Mouse (Mus musculus): ENCODE measurements around the gene Sapcd1.
"Not testable (repeated sequence)": the region's sequence is repeated elsewhere in the genome, so short reads cannot be mapped to it uniquely, and the experiment has no call there.

The Sapcd1 gene

DNA sequence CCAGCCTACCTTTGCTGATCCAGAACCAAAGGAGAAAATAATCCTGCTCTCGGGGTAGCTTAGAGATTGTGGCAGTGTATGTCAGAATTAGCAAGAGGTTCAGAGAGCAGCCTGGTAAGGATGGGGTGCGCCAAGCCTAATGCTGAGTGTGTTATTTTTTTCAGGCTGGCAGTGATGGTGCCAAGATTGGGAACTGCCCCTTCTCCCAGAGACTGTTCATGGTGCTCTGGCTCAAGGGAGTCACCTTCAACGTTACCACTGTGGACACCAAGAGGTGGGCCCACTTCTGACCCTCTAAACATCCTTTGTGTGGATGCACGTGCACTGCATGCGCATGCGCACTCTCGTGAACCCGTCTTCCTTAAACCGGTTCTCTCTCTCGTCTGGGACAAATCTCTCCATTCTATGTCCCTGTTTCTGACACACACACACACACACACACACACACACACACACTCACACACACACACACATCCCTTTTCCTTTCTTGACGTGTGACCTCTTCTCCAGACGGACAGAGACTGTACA, 24.5 kb upstream of the Sapcd1 start:
- no peak for DNase-seq (ENCODE audit: low spot score)

DNA sequence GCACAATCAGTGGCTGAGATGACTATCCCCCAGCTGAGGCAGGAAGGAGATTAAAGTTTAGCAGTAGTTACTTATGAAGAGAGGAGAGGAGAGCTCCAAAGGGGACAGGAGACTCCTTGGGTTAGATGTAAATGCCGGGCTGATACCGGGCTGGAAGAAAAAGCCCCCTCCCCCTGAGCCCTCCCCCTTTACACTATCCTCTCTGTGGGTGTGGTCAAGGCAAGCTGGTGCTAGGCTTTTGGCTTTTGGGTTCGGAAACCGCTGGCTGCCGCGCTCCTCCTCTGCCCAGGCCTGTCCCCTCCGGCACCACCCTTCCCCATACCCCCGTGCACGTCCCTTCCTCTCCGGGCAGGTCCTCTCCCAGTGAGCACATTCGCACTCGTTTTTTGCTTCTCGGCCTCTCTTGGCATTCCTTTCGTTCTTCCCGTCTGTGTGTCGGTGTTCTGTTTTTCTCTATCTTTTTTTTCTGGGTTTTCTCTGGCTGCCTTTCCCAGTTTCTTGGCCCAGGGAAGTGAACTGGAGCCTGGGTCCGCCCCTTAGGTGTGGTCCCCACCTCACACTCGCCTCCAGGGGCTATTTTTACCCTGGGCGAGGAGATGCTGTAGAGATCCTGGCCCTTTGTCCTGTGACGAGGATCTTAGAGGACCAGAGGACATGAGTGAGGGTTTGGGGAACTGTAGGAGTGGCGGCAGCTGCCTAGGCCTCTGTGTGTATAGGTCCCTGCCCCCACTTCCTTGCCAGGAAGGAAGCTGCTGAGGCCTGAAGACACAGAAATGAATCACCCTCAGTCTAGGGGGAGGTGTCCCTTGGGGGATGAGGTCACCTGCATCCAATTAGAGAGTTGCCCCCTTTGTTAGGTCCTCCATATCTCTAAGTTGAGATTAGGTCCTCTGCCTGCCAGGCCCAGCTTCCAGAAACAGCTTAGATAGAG, 23.6 kb upstream of the Sapcd1 start:
- peak; percentile 90 for DNase-seq (ENCODE audit: low spot score)

DNA sequence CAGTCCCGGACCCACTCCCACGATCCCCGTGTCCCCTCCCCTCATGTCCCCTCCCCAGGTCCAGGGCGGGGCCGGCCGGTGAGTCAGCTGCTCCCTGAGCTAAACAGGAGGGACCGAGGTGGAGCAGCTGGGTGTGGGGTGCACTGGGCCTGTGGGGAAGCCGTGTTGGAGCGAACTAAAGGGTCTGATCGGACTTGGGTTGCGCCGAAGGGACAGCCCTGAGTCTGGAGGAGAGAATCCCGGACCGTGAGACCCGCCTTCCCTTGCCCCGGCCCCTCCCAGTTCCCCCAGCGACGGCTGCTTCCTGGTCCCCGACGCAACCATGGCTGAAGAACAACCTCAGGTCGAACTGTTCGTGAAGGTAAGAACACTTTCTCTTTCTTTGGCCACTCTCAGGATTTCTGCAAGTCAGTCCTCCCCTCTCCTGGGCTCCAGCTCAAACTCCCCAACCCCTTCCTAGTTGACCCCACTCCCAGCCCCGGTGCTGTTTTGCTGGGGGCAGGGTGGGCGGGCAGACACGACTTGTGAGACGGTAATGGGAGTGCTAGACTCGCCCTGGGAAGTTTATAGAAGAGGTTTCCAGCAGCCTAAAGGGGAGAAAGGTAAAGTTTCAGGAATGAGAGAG, 22.4 kb upstream of the Sapcd1 start:
- peak; percentile 87 for DNase-seq (ENCODE audit: low spot score)

DNA sequence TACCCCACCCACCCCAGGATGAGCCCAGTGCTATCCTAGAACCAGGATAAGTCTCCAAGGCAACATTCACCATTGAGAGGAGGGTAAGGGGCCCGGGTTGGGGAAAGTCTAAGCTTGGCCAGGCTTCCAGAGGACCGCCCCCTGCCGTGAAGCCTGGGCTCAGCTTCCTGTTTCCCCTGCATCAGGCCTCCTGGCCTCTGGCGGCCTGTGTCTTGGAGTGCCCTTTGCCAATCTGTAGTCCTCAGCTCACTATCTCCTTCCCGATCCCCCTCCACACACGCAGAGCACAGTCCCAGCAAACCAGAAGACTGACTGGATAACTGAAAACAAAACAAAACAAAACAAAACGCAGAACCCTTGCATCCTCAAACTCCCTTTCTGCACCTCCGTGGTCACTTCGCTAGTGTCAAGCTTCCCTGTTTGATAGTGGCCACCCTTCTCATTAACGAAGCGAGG, 21.8 kb upstream of the Sapcd1 start, which contains the start of gene Clic1:
Clic1 (plus strand) TSS at position 406 of the 456 bp plus-strand sequence.
- peak; percentile 70 for DNase-seq (ENCODE audit: low spot score)

DNA sequence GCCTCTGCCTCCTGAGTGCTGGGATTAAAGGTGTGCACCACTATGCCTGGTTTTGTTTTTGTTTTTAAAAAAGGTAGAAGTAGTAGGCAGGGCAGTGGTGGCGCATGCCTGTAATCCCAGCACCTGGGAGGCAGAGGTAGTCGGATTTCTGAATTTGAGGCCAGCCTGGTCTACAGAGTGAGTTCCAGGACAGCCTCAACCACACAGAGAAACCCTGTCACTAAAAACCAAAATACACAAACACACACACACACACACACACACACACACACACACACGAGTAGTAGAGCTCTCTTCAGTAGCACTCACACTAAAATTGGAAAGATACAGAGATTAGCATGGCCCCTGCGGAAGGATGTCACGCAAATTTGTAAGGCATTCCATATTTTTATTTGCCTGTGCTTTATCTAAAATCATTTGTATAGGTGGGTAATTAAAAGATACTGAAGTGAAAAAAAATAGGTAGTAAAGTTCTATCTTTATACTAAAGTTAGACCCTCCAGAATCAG, 21.2 kb upstream of the Sapcd1 start:
- DNase-seq (ENCODE audit: low spot score), result no peak

DNA sequence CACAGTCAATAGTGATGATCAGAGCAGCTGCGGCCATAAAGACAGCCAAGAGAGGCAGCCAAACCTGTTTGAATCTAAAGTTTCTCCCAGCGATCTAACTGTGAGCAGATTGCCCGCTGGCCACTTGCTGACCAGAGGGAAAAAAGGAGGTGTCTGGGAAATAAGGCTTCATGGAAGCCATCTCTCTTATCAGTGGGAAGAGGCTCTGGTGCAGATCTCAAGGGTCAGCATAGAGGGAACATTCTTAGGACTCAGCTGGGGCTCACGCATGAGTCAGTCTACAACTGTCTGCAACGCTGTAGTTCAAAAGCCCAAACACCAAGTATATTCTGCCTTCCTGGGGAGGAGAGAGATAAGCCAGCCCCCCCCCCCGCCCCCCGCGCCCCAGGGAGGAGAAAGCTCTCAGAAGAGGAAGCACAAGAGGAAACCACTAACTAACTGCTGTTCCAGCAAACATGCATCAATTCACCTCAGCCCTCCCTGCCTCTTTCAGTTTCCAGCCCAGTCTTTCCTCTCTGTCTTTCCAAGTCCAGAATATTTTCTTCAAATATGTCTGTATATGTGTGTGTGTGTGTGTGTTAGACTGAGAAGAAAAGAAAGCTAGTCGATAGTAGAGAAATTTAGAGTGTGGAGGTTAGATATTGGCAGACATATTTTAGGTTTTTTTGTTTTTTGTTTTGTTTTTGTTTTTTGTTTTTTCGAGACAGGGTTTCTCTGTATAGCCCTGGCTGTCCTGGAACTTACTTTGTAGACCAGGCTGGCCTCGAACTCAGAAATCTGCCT, 20.5 kb upstream of the Sapcd1 start:
- no peak for DNase-seq (ENCODE audit: low spot score)

DNA sequence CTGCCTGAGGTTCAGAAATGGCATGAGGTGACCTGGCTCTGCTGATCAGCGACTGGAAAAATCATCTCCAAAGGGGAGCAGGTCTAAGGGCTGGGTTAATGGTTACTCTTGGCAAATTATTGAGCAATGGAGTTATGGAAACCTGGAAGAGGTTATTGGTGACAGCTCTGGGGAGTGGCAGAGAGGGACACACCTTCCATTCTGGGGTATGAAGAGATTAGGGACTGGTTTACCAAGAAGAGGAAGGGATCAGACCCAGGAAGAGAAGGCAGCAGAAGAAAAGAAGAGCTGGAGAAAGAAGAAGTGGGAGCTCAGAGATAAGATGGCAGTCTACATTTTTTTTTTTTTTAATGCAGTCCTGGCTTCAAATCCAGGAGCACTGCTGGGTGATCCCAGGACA, 19.9 kb upstream of the Sapcd1 start:
- peak; percentile 55 for DNase-seq (ENCODE audit: low spot score)

DNA sequence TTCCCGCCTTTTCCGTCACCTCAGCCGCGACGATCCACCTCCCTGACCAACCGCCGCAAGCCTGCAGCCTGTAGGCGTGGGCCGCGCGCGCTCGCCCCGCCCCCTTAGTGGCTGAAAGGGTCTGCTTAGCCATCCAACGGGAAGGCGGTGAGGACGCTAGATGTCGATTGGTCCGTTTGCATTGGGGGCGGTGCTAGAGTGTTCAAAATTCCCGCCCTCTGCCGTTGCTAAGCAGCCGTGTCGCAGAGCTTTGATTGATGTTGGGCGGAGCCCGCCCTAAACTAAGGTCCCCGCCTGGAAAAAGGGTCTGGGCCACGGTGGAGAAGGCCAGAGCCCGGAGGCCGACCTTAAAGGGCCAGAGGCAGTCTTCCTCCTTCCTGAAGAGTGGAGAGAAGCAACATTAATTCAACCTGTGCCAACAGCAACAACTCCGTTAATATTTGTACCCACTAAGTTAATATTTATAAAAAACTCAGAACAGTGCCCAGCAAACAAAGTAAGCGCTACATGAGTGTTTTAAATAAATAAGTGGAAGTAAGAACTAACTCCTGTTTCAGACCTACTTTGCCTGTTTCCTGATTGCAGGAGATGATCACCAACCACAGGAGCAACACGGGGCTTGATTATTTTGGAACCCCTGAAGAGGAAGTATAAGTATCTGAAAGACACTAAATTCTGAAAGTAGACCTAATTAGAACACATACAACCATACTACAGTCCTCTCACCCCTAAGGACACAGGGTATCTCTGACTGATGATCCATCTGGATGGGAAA, 19.1 kb upstream of the Sapcd1 start, which contains the start of gene Msh5:
Msh5 (minus strand) TSS at position 65 of the 775 bp plus-strand sequence.
- peak; percentile 98 for DNase-seq (ENCODE audit: low spot score)

DNA sequence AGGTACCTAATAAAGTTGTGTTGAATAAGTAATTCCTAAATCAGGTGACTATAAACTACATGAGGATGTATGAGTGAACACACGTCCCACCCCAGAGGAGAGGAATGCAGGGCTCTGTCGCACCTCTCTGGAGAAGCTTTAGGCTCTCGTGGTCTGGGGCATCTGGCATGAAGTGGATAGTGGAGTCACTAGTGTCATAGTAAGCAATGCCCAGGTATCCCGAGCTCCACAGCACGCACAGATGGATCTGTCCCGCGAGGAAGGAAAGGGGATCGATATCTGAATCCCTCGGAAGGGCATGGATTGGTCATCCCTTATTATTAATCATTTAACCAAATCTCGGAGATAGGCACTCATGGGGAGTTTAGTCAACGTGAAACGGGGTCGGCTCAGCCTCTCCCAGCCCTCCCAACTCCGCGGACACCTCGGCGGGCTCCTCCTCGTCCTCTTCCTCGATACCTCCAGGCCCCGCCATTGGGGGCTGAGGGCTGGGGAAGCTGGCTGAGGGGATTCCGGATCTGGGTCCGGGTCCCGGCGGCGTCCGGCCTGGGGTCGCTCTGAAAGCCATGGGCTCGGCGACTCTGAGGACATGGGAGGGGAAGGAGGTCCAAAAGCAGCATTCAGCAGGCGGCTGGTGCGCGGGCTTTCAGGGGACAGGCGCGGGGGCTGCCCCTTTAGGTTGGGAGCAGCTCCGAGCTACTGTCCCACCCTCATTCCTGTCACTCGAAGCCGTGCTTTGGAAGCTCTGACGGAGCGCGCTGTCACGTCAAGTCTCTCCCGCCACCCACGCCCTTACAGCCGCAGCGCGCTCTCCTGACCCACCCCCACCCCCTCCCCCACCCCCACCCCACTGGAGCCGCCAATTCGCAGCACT, 18.2 kb upstream of the Sapcd1 start:
- no peak for DNase-seq (ENCODE audit: low spot score)

DNA sequence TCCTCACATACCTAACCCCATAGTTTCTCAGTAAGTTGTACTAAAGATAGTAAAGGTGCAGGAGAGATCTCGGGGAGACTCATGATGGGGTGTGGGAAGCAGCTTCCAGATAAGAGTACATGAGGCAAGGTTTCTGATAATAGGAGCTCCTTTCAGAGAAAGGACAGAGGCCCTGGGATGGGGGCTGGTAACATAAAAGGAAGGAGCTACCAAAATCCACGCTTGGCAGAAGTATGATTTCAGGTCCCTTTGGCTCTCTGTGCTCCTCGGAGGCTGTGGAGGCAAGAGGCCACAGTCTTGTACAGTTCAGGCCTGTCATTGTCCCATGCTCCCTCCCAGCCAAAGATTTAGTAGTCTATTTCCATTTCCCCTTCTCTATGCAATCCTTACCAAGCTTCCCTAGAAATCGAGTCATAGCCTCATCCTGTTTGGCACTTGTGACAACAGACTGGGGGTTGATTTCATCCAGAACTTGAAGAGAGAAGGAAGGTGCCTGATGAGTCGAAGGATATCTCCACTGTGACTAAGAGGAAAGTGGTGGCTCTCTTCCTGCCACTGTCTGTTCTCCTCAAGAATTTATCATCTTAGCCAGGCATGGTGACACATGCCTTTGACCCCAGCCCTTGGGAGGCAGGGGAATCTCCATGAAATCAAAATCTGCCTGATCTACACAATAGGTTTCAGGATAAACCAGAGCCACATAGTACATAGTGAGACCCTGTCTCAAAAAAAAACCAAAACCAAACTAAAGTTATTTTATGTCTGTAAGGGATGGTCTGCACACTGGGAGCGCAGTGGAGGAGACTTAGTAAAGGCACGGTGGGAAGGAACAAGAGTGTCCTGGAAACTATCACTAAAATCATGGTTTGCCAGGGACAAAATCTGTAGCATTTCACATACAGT, 17.3 kb upstream of the Sapcd1 start:
- DNase-seq (ENCODE audit: low spot score), result no peak

DNA sequence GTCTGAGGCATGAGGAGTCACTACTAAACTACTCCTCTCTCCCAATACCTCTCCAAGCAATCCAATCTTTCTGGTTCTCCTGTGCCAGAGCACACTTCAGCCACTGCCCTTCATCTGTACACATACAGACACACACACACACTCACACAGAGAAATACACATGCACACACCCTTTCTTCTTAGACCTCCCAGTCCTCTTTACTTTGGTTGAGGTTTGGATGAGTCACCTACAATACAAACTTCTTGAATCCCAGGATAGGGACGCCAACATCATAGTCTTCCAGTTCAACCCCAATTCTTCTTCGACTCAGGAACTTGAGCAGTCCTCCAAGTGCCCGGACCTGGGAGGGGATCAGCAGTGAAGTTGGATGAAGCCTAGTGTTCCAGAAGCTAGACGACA, 16.0 kb upstream of the Sapcd1 start:
- DNase-seq (ENCODE audit: low spot score), result no peak

DNA sequence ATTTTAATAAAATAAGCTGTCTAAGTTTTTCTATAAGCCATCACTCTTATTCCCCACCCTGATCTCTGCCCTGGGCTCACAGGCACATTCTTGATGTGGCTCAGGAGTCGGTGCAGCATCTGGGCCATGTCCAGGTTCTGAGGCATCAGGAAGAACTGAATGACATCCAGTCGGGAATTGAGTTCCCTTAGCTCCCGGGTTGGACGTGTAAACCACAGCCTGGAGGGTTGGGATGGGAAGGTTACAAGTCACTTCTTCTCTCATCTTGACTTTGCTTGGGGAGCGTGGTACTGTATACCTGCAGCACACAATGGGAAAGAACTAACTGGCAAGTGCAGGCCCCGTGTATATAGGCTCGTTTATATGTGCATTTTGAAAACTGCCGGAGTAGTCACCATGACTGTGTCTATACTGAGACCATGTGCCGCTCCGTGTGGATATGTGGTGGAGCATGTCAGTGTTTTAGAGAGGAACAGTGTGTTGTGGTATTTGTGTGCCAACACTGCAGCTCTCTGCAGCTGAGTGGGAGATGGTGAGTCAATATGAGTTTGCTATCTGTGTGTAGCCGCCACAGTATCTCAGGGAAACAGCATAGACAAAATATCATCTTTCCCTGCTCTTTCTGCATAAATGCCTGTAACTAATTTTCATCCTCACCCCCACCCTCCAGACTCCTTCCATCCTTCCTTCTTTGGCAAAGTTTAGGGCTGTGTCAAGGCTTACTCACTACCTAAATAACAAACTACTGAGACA, 11.5 kb upstream of the Sapcd1 start:
- no peak for DNase-seq (ENCODE audit: low spot score)

DNA sequence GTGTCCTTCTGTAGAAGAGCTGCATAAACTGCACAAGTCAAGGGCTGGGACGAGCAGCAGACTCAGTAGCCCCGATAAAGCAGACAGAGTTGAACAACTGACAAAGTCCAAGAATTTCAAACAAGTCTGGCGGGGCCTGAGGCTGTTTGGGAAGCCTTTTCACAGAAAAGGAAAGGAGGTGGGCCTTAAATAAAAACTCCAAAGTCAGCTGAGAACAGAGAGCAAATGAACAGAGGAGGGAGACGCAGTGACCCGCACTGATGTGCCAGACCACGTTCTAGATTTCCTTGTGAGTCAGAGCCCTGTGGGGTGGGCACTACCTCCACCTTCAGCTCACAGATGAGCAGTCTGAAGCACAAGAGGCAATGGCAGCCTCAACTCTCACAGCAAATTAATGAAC, 7.1 kb upstream of the Sapcd1 start:
- DNase-seq (ENCODE audit: low spot score), result no peak

DNA sequence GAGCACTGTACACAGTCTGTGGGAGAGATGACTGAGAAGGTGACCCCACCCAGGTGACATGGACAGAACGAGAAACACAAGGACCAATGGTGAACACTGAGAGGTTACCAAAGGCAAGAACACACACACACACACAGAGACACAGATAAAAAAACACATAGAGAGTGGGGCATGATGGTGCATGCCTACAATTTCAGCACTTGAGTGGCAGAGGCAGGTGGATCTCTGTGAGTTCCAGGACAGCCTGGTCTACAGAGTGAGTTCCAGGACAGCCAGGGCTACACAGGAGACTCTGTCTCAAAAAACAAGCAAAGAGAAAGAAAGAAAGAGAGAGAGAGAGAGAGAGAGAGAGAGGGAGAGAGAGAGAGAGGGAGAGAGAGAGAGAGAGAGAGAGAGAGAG, 5.9 kb upstream of the Sapcd1 start:
- DNase-seq (ENCODE audit: low spot score), result not testable (repeated sequence)

DNA sequence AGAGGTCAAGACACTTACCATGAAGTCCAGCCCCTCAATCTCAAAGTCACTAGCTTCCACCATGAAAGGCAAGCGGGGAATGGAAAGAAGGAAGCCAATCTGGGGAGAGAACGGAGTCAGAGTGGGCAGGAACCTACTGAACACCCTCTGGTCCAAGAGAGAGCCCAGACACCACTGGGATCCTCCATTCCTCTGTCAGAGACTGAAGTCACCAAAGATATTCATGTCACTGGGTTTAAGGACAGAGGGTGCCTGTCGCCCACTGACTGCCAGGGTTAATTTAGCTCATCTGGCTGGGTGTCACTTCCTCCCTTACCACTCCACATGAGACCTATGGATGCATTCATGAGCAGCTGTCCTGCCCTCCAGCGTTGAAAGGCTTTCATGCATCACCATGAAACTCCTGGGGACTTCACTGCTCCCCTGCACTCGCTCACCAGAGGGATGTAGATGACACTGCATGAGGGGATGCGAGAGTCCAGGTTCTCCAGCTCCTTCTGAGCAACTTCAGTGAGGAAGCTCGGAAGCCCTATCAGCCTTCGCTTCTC, 4.6 kb upstream of the Sapcd1 start:
- no peak for DNase-seq (ENCODE audit: low spot score)

DNA sequence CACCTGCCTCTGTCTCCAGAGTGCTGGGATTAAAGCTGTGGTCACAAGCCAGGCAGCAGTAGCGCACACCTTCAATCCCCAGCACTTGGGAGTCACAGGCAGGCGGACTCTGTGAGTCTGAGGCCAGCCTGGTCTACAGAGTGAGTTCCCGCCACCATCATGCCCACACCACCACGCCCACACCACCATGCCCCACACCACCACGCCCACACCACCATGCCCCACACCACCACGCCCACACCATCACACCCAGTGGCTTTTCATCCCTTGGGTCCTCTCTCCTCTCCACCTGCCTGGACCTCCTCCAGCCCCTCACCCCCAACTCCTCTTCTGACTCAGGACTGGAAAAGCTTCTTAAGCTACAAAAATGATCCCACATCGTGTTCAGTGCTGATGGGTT, 4.1 kb upstream of the Sapcd1 start:
- DNase-seq (ENCODE audit: low spot score), result no peak

DNA sequence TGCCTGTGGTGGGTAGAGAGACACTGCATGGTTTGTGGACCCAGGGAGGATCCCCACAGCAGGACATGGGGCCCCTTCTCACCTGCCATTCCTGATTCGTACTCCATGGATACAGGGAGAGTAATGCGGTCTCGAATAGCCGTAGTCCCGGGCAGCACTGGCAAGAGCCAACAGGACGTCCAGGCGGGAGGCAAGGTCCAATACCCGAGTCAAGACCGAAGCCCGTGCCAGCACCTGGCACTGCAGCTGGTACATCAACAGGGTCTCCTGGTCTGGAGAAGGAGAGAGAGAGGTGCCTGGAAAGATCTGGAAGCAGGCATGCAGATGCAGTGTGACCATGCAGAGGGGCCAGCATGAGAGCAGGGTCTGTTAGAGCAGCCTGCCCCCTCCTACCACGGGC, 3.5 kb upstream of the Sapcd1 start:
- no peak for DNase-seq (ENCODE audit: low spot score)
